Mouse (Mus musculus) midbrain, postnatal 0 days (tissue): Measurements from ENCODE around the gene Mmp21. TPM values are rescaled to one million over a fixed set of nuclear protein-coding genes. Genes with fewer than 3 reads are reported as not detected.

Source experiments
- ATAC-seq: fragments of 200-750 bp; cut with Nextera tagmentation; 2 replicates; pipeline ENCODE4 v1.8.0; 2017; ENCODE audit warnings: moderate number of reproducible peaks, mild to moderate bottlenecking, moderate TSS enrichment, moderate library complexity; ENCODE audit not compliant: low FRiP score
- DNase-seq: peaks from one replicate; pipeline ENCODE4 v3.0.0-alpha.2; 2015; ENCODE audit warnings: low spot score
- H3K27ac ChIP-seq: fragments of 300-500 bp; sonication (generic); 2 replicates; pipeline ENCODE4 v1.5.1; 2014; ENCODE audit warnings: low read depth, mild to moderate bottlenecking, low read length, mixed read lengths
- H3K27me3 ChIP-seq: fragments of 300-500 bp; sonication (generic); 2 replicates; pipeline ENCODE4 v1.6.1; 2014; ENCODE audit warnings: low read length, control low read depth, mixed read lengths; ENCODE audit not compliant: insufficient read depth
- H3K36me3 ChIP-seq: fragments of 300-500 bp; sonication (generic); 2 replicates; pipeline ENCODE4 v1.6.1; 2014; ENCODE audit warnings: low read length, control low read depth, mixed read lengths; ENCODE audit not compliant: insufficient read depth
- H3K4me1 ChIP-seq: fragments of 300-500 bp; sonication (generic); 2 replicates; pipeline ENCODE4 v1.6.1; 2014; ENCODE audit warnings: mild to moderate bottlenecking, control low read depth, antibody characterized with exemption, low read length, mixed read lengths; ENCODE audit not compliant: insufficient read depth
- H3K4me2 ChIP-seq: fragments of 300-500 bp; sonication (generic); 2 replicates; pipeline ENCODE4 v1.6.1; 2014; ENCODE audit warnings: low read depth, mild to moderate bottlenecking, low read length, mixed read lengths; ENCODE audit not compliant: poor library complexity, severe bottlenecking
- H3K4me3 ChIP-seq: fragments of 300-500 bp; sonication (generic); 2 replicates; pipeline ENCODE4 v1.5.1; 2014; ENCODE audit warnings: low read depth, mild to moderate bottlenecking, low read length, moderate library complexity
- H3K9ac ChIP-seq: fragments of 300-500 bp; sonication (generic); replicated peaks from 2 replicates; pipeline ENCODE4 v1.6.1; 2014; ENCODE audit warnings: mild to moderate bottlenecking, low read length, moderate library complexity, mixed read lengths; ENCODE audit not compliant: poor library complexity, severe bottlenecking
- H3K9me3 ChIP-seq: fragments of 300-500 bp; sonication (generic); 2 replicates; pipeline ENCODE4 v1.6.1; 2016; ENCODE audit warnings: low read length, control low read depth
- CTCF ChIP-seq: IDR thresholded peaks from 2 replicates; pipeline ENCODE4 v1.5.1; 2016; ENCODE audit warnings: antibody characterized with exemption, mild to moderate bottlenecking
- WGBS: fragments of 180-500 bp; shearing (Covaris S2); extraction: QIAGEN DNeasy Blood & Tissue Kit; methylation state at CpG from one replicate; pipeline ENCODE4 v1.1.7; 2014; 5-methylcytosine and 5-hydroxymethylcytosine counted together
- polyA plus RNA-seq: library from polyadenylated mRNA; unstranded; fragments of >200 nt; fragmentation: Nextera tagmentation; extraction: Ambion mirVana; gene quantifications from 2 replicates; pipeline ENCODE4 v1.2.1, GENCODE M21; 2015
- total RNA-seq: library from RNA; depleted of rRNA; stranded (reverse); fragments of >200 nt; gene quantifications from 2 replicates; pipeline ENCODE4 v1.2.3, GENCODE M21; 2014

The Mmp21 gene
- total and polyA plus RNA-seq, 2 experiments from 2014 or later: not detected

DNA sequence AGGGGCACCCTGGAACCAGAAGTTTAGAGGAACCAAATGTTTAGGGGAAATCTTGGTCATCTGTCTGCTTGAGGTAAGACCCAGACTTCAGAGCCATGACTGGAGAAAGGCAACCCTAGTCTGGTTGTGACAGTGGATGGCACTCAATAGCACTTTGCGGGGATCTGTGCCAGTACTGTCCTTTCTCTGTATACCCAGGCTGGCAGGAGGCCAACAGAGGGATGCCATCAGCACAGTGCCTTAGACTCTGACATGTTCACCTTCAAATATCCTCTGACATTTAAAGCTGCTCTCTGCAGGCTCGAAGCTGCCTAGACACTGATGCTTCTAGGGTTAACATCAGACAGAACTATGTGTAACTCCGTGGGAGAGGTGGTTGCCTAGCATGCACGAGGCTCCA is 422 bp downstream of the Mmp21 start:
- Histone ChIP-seq H3K27me3 (no peaks in the 10 kb centered on the region), H3K9ac (no peak overlapping the region), H3K27ac (no peak overlapping the region), H3K36me3 (no peaks in the 10 kb centered on the region; the same call in 1 of the 2 replicates), H3K4me3 (no peak overlapping the region), H3K4me2 (no peak overlapping the region), H3K9me3 (0 out of 2 replicates have a peak, but pooled peaks cover 4% of the 10 kb centered on the region), H3K4me1 (no peaks in the 10 kb centered on the region)
- DNase-seq: peak; percentile 49
- no peak for TF ChIP-seq CTCF
- WGBS: 66% methylated on average over 4 of the region's 4 CpGs
- no peak for ATAC-seq

DNA sequence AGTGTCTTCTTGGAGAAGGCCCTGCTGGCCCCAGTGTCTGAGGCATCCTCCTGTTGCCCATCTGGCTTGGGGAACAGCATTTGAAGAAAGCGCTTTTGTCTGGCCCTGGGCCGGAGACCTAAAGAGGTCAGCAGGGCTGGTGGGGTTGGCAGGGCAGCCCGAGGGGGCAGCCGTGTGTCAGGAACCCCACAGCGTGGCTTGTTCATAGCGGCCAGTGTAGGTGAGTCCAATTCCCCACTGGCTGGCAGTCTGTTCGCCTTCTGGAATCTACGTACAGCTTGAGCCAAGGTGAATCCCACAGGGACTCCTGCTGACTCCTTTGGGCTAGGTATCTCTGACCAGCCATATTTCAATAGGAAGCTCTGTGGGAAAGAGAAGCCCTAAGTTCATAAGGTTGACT is 1.1 kb downstream of the Mmp21 start:
- Histone ChIP-seq H3K27me3 (no peaks in the 10 kb centered on the region), H3K9ac (no peak overlapping the region), H3K9me3 (no peaks in the 10 kb centered on the region), H3K4me3 (no peak overlapping the region), H3K4me2 (no peak overlapping the region), H3K4me1 (no peaks in the 10 kb centered on the region), H3K36me3 (no peaks in the 10 kb centered on the region; the same call in 1 of the 2 replicates), H3K27ac (no peak overlapping the region)
- 90% methylated on average over 8 of the region's 8 CpGs for WGBS
- no peak for ATAC-seq
- no peak for DNase-seq
- TF ChIP-seq CTCF: no peak

DNA sequence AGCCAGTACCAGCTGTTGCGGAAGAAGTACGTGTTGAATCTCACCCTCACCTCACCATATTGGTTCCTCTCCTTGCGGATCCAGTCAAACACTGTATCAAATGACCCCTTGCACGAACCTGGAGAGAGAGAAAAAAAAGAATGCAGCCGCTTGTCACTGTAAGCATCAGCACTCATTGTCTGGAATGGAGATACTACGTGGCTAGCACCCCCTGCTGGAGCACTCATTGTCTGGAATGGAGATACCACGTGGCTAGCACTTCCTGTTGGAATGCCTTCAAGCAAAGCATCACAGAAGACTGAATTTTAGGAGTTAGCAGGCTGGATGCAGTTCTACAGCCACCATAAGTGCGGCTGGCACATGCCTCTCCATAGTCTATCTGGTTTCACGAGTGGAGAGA is 3.9 kb downstream of the Mmp21 start:
- WGBS: 71% methylated on average over 9 of the region's 9 CpGs
- Histone ChIP-seq H3K27me3 (no peaks in the 10 kb centered on the region), H3K4me2 (no peak overlapping the region), H3K9ac (no peak overlapping the region), H3K4me1 (no peaks in the 10 kb centered on the region), H3K4me3 (no peak overlapping the region), H3K9me3 (no peaks in the 10 kb centered on the region), H3K27ac (no peak overlapping the region), H3K36me3 (peaks cover 16% of the 10 kb centered on the region)
- ATAC-seq (no peak), DNase-seq (peak; percentile 21)
- TF ChIP-seq CTCF: peak; percentile 56

DNA sequence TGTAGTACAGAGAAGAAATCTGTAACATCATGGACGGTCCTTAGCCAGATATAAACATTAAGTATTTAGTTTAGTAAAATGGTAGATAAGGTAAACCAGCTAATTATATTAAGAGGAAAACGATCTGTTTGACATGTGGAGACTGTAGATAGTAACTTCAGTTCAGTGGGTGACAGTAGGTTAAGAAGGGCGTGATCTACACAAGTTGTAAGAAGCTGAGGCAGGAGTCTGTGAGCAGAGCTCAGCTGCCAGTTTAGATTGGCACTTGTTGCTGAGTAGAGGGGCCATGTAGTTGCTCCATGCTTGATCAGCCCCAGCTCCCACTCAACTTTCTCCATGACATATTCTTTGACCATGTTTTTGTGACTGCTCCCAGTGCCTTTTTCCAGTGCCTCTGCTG is 9.0 kb downstream of the Mmp21 start:
- ATAC-seq (no peak), DNase-seq (no peak)
- Histone ChIP-seq H3K4me2 (no peak overlapping the region), H3K27me3 (no peaks in the 10 kb centered on the region), H3K27ac (no peak overlapping the region), H3K36me3 (peaks cover 48% of the 10 kb centered on the region), H3K4me1 (no peaks in the 10 kb centered on the region), H3K9ac (no peak overlapping the region), H3K9me3 (no peaks in the 10 kb centered on the region), H3K4me3 (no peak overlapping the region)
- no peak for TF ChIP-seq CTCF
- 93% methylated on average over 3 of the region's 3 CpGs for WGBS

DNA sequence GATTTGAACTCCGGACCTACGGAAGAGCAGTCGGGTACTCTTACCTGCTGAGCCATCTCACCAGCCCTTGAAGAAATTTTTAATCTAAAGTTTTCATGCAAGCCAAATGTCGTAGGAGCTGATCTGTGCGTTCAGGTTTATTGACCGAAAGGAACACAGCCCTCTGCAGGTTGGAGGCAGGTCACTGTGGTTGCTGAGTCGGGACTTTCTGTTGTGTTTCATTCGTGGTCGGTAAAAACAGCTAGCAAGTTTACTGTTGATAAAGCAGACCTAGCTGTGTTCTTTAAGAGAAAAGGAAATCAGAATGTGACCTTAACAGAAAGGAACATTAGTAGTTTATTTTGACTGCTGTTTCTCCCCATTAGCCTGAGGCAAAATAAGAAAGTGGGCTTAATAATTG is 9.9 kb downstream of the Mmp21 start:
- H3K9ac ChIP-seq: no peak overlapping the region

DNA sequence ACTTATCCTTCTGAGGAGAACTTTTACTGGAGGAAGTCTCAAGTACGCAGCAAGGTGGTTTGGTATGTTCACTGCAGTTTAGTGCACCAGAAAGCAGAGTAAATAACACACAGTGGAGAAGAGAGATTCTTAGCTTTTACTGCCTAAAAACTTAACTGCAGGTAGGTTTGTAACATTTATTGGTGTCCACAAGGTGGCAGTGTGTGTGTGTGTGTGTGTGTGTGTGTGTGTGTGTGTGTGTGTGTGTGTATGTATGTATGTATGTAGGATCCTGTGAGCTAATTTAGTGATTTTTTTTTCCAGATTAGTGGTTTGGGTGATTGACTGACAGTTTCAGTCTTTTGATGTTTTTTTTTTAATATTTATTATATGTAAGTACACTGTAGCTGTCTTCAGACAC is 10.8 kb downstream of the Mmp21 start:
- peak; percentile 75 for TF ChIP-seq CTCF
- DNase-seq (peak; percentile 60), ATAC-seq (no peak)
- Histone ChIP-seq H3K36me3 (peaks cover 63% of the 10 kb centered on the region), H3K4me3 (no peak overlapping the region), H3K4me2 (no peak overlapping the region), H3K4me1 (no peaks in the 10 kb centered on the region), H3K27ac (no peak overlapping the region), H3K9me3 (no peaks in the 10 kb centered on the region), H3K9ac (no peak overlapping the region), H3K27me3 (no peaks in the 10 kb centered on the region)
- WGBS: 95% methylated on average over 1 of the region's 1 CpGs

More for the DNA sequence above, 9.9 kb downstream of the Mmp21 start:
- DNase-seq (no peak), ATAC-seq (no peak)
- TF ChIP-seq CTCF: no peak
- Histone ChIP-seq H3K4me3 (no peak overlapping the region), H3K4me2 (no peak overlapping the region), H3K4me1 (no peaks in the 10 kb centered on the region), H3K27ac (no peak overlapping the region), H3K9me3 (no peaks in the 10 kb centered on the region), H3K36me3 (peaks cover 54% of the 10 kb centered on the region), H3K27me3 (no peaks in the 10 kb centered on the region)
- 93% methylated on average over 9 of the region's 9 CpGs for WGBS
